8 mouse cellular contexts compared by ENCODE assay signal in genomic region chr11:72689551-72690510, GRCm38 (mm10). TPM values are rescaled to one million over a fixed set of nuclear protein-coding genes. Genes with fewer than 3 reads are reported as not detected.
A peak's percentile ranks its signal among the peaks of the same experiment; 100 is the strongest.
DNase-seq lines count a peak whose midpoint lies in the region; ATAC-seq and TF ChIP-seq lines count a peak whose summit lies in the region.

Ankfy1 (plus strand) TSS chr11:72690006.

- H3K4me2 ChIP-seq in CH12.LX (ENCODE audit: insufficient read depth, low read depth, poor library complexity, severe bottlenecking), result peak within 1 kb of the TSS; percentile 98
- H3K4me2 ChIP-seq in forebrain, embryonic 11.5 days (ENCODE audit: low read depth, low read length, severe bottlenecking), result peak within 1 kb of the TSS; percentile 85
- H3K4me2 ChIP-seq in heart, embryonic 16.5 days (ENCODE audit: low read depth, low read length), result peak within 1 kb of the TSS; percentile 92
- peak within 1 kb of the TSS; percentile 82 for H3K4me2 ChIP-seq in liver, embryonic 15.5 days
- H3K4me2 ChIP-seq in neural tube, embryonic 12.5 days (replicated peaks), result peak within 1 kb of the TSS; percentile 85

- ATAC-seq in forebrain, embryonic 11.5 days (replicated peaks; ENCODE audit: low FRiP score), result peak; percentile 97
- peak; percentile 99 for ATAC-seq in heart, embryonic 16.5 days (replicated peaks; ENCODE audit: extremely low read depth, insufficient read depth, low FRiP score)
- ATAC-seq in liver, embryonic 15.5 days (ENCODE audit: insufficient read depth), result peak; percentile 88
- peak; percentile 98 for ATAC-seq in neural tube, embryonic 12.5 days (ENCODE audit: low FRiP score, low read depth)

- peak within 1 kb of the TSS; percentile 27; the same call in 1 of the 2 replicates for H3K27ac ChIP-seq in CH12.LX (ENCODE audit: insufficient read depth, low read depth)
- H3K27ac ChIP-seq in forebrain, embryonic 11.5 days (ENCODE audit: low read depth, low read length), result peak within 1 kb of the TSS; percentile 66
- H3K27ac ChIP-seq in heart, embryonic 16.5 days (ENCODE audit: low read length), result peak within 1 kb of the TSS; percentile 74
- H3K27ac ChIP-seq in liver, embryonic 15.5 days (replicated peaks), result peak within 1 kb of the TSS; percentile 93
- H3K27ac ChIP-seq in neural tube, embryonic 12.5 days, result peak within 1 kb of the TSS; percentile 75

- no peak for TF ChIP-seq CTCF in CH12.LX (conservative IDR thresholded peaks at IDR 0.05 in 1 of 2, IDR thresholded peaks at IDR 0.05 in 1 of 2; ENCODE audit: low read depth in 2 of 2, low read length in 2 of 2)

- peak within 1 kb of the TSS; percentile 72 to 86 (median 76) for H3K4me3 ChIP-seq in CH12.LX (replicated peaks in 1 of 3; ENCODE audit: low read depth in 2 of 3, low read length in 2 of 3, poor library complexity in 1 of 3)
- H3K4me3 ChIP-seq in forebrain, embryonic 11.5 days (ENCODE audit: low read depth, low read length), result peak within 1 kb of the TSS; percentile 84
- H3K4me3 ChIP-seq in heart, embryonic 16.5 days (ENCODE audit: low read length), result peak within 1 kb of the TSS; percentile 99
- H3K4me3 ChIP-seq in liver, embryonic 15.5 days (replicated peaks), result peak within 1 kb of the TSS; percentile 94
- H3K4me3 ChIP-seq in neural tube, embryonic 12.5 days, result peak within 1 kb of the TSS; percentile 80

- H3K36me3 ChIP-seq in CH12.LX (replicated peaks in 1 of 2; ENCODE audit: control insufficient read depth in 1 of 2, insufficient read depth in 1 of 2, low read length in 1 of 2), result peaks cover 6 to 40% of the 10 kb centered on the region in 2 experiments
- H3K36me3 ChIP-seq in forebrain, embryonic 11.5 days (ENCODE audit: control insufficient read depth, insufficient read depth, low read length), result no peaks in the 10 kb centered on the region
- peaks cover 8% of the 10 kb centered on the region for H3K36me3 ChIP-seq in heart, embryonic 16.5 days (ENCODE audit: control insufficient read depth, insufficient read depth)
- no peaks in the 10 kb centered on the region for H3K36me3 ChIP-seq in liver, embryonic 15.5 days (replicated peaks)
- H3K36me3 ChIP-seq in neural tube, embryonic 12.5 days, result no peaks in the 10 kb centered on the region

- TF ChIP-seq RAD21 in CH12.LX (IDR thresholded peaks at IDR 0.05; ENCODE audit: low read depth, low read length), result no peak

- in situ Hi-C loops in CH12.LX (cut with MboI; ENCODE audit: low pct_ligation_motif_present, low pct_unique_long_range_greater_than_20kb, low sequenced_read_pairs), result no loop called here

- H3K27me3 ChIP-seq in CH12.LX (replicated peaks), result no peaks in the 10 kb centered on the region
- H3K27me3 ChIP-seq in forebrain, embryonic 11.5 days (ENCODE audit: control insufficient read depth, insufficient read depth, low read length), result no peaks in the 10 kb centered on the region
- H3K27me3 ChIP-seq in heart, embryonic 16.5 days (ENCODE audit: control insufficient read depth, insufficient read depth, low read length), result no peaks in the 10 kb centered on the region
- no peaks in the 10 kb centered on the region for H3K27me3 ChIP-seq in liver, embryonic 15.5 days
- H3K27me3 ChIP-seq in neural tube, embryonic 12.5 days (replicated peaks), result no peaks in the 10 kb centered on the region

- dilution Hi-C loops in CH12.LX (cut with MboI; ENCODE audit: extremely low pct_ligation_motif_present, extremely low pct_unique_long_range_greater_than_20kb, low sequenced_read_pairs), result no loop called here

- under 1% methylated on average over 56 of the region's 56 CpGs for WGBS in forebrain, embryonic 11.5 days
- under 1% methylated on average over 56 of the region's 56 CpGs for WGBS in heart, embryonic 16.5 days
- under 1% methylated on average over 56 of the region's 56 CpGs for WGBS in liver, embryonic 15.5 days (ENCODE audit: insufficient replicate concordance)
- under 1% methylated on average over 56 of the region's 56 CpGs for WGBS in neural tube, embryonic 12.5 days

- no peak for TF ChIP-seq EP300 in CH12.LX (IDR thresholded peaks at IDR 0.05; ENCODE audit: low read length)

- no peaks in the 10 kb centered on the region for H3K9me3 ChIP-seq in CH12.LX (replicated peaks; ENCODE audit: low read length)
- H3K9me3 ChIP-seq in forebrain, embryonic 11.5 days (ENCODE audit: control insufficient read depth, low read length), result no peaks in the 10 kb centered on the region
- no peaks in the 10 kb centered on the region for H3K9me3 ChIP-seq in heart, embryonic 16.5 days (replicated peaks; ENCODE audit: control insufficient read depth, low read length)
- no peaks in the 10 kb centered on the region for H3K9me3 ChIP-seq in liver, embryonic 15.5 days (replicated peaks)
- no peaks in the 10 kb centered on the region for H3K9me3 ChIP-seq in neural tube, embryonic 12.5 days

- peaks cover 47% of the 10 kb centered on the region for H3K79me2 ChIP-seq in CH12.LX (replicated peaks; ENCODE audit: control insufficient read depth, extremely low read depth, insufficient read depth, poor library complexity, severe bottlenecking)

- peak within 1 kb of the TSS; percentile 83 for H3K9ac ChIP-seq in CH12.LX (ENCODE audit: insufficient read depth, low read depth)
- peak within 1 kb of the TSS; percentile 84 for H3K9ac ChIP-seq in forebrain, embryonic 11.5 days (ENCODE audit: low read length)
- H3K9ac ChIP-seq in heart, embryonic 16.5 days (ENCODE audit: low read length), result peak within 1 kb of the TSS; percentile 92
- peak within 1 kb of the TSS; percentile 87 for H3K9ac ChIP-seq in liver, embryonic 15.5 days
- peak within 1 kb of the TSS; percentile 80 for H3K9ac ChIP-seq in neural tube, embryonic 12.5 days

- DNase-seq in CH12.LX (ENCODE audit: extremely low read depth), result peak; percentile 99
- DNase-seq in c-Kit-positive CD71-positive TER-119-negative erythroid progenitor cells, embryonic 14.5 days (ENCODE audit: low read depth), result peak; percentile 98
- peak; percentile 96 for DNase-seq in forebrain, embryonic 11.5 days (ENCODE audit: low spot score)
- peak; percentile 98 to 99 for DNase-seq in kidney, postnatal 36 days
- peak; percentile 86 for DNase-seq in telencephalon, adult 2 months (ENCODE audit: low read depth, low spot score)

- TF ChIP-seq POLR2A in CH12.LX (IDR thresholded peaks at IDR 0.05; ENCODE audit: low read depth, low read length), result peak; percentile 99

- H3K4me1 ChIP-seq in CH12.LX (ENCODE audit: control insufficient read depth in 1 of 2, insufficient read depth in 2 of 2), result peaks cover 20 to 50% of the 10 kb centered on the region in 2 experiments
- peaks cover 4% of the 10 kb centered on the region; the same call in 1 of the 2 replicates for H3K4me1 ChIP-seq in forebrain, embryonic 11.5 days (replicated peaks; ENCODE audit: control insufficient read depth, insufficient read depth, low read length)
- peaks cover 24% of the 10 kb centered on the region for H3K4me1 ChIP-seq in heart, embryonic 16.5 days (ENCODE audit: control insufficient read depth, insufficient read depth, low read length)
- H3K4me1 ChIP-seq in liver, embryonic 15.5 days (replicated peaks), result peaks cover 78% of the 10 kb centered on the region
- peaks cover 18% of the 10 kb centered on the region for H3K4me1 ChIP-seq in neural tube, embryonic 12.5 days

TF ChIP-seq in CH12.LX, 34 proteins besides CTCF, POLR2A, EP300 and RAD21:
- TF ChIP-seq IRF4 (IDR thresholded peaks at IDR 0.05; ENCODE audit: low read depth, low read length) (peak; percentile 81), MAZ (IDR thresholded peaks at IDR 0.05; ENCODE audit: low read depth, low read length) (no peak), CHD2 (IDR thresholded peaks at IDR 0.05; ENCODE audit: low read length) (peak; percentile 99), NELFE (IDR thresholded peaks at IDR 0.05; ENCODE audit: low read depth, low read length) (peak; percentile 98), ELF1 (IDR thresholded peaks at IDR 0.05; ENCODE audit: low read depth, low read length) (peak; percentile 24; the same call in 1 of the 2 replicates), GABPA (IDR thresholded peaks at IDR 0.05; ENCODE audit: insufficient replicate concordance, low read depth, low read length) (no peak), MAX (IDR thresholded peaks at IDR 0.05; ENCODE audit: low read length) (peak; percentile 88), BHLHE40 (IDR thresholded peaks at IDR 0.05; ENCODE audit: low read depth, low read length) (no peak), MAFK (IDR thresholded peaks at IDR 0.05; ENCODE audit: insufficient replicate concordance, low read length) (no peak), ZMIZ1 (IDR thresholded peaks at IDR 0.05; ENCODE audit: low read depth, low read length) (peak; percentile 96), POLR2AphosphoS2 (IDR thresholded peaks at IDR 0.05; ENCODE audit: low read depth, low read length) (peak; percentile 97), RCOR1 (conservative IDR thresholded peaks at IDR 0.05; ENCODE audit: low read depth, low read length) (no peak), JUND (conservative IDR thresholded peaks at IDR 0.05; ENCODE audit: low read depth, low read length) (no peak), USF2 (conservative IDR thresholded peaks at IDR 0.05; ENCODE audit: low read depth, low read length) (no peak), MXI1 (IDR thresholded peaks at IDR 0.05; ENCODE audit: low read depth, low read length) (peak; percentile 94), TCF12 (IDR thresholded peaks at IDR 0.05; ENCODE audit: low read depth, low read length) (peak; percentile 93), CHD1 (IDR thresholded peaks at IDR 0.05; ENCODE audit: low read depth, low read length) (no peak), E2F4 (IDR thresholded peaks at IDR 0.05; ENCODE audit: insufficient replicate concordance, low read depth, low read length) (no peak; the same call in 1 of the 2 replicates), TBP (conservative IDR thresholded peaks at IDR 0.05; ENCODE audit: low read depth, low read length) (peak; percentile 88), MYC (IDR thresholded peaks at IDR 0.05; ENCODE audit: low read depth, low read length) (peak; percentile 86), ZKSCAN1 (IDR thresholded peaks at IDR 0.05; ENCODE audit: borderline replicate concordance, low read depth, low read length) (no peak), SIN3A (IDR thresholded peaks at IDR 0.05; ENCODE audit: low read length) (peak; percentile 86), HCFC1 (IDR thresholded peaks at IDR 0.05; ENCODE audit: low read depth, low read length) (peak; percentile 79)

RNA-seq across cellular contexts. Expression of gene Ankfy1, which starts in this region (rescaled TPM):
- total RNA-seq in CH12.LX (2012; rRNA removed) (30.4 and 31.5 TPM in 2 replicates), CH12.LX (2014; rRNA removed) (29.9 and 31.4 TPM in 2 replicates)
- polyA plus RNA-seq in CH12.LX (2012; ENCODE audit: insufficient read length, low read depth), result 32.0 and 37.0 TPM in 2 replicates
- 33.1 and 34.6 TPM in 2 replicates for polyA plus RNA-seq in forebrain, embryonic 11.5 days (2014; fragmentation: Nextera tagmentation; extraction: Ambion mirVana)
- 16.1 and 17.9 TPM in 2 replicates for polyA plus RNA-seq in heart, embryonic 16.5 days (2015; fragmentation: Nextera tagmentation; extraction: Ambion mirVana)
- 10.6 and 10.9 TPM in 2 replicates for polyA plus RNA-seq in liver, embryonic 15.5 days (2015; fragmentation: Nextera tagmentation; extraction: Ambion mirVana)
- 25.1 and 26.8 TPM in 2 replicates for polyA plus RNA-seq in neural tube, embryonic 12.5 days (2016; fragmentation: Nextera tagmentation; extraction: Ambion mirVana)

Comparison
In these comparisons a context has a peak if more than half of its experiments do, and no peak if none do; other contexts are left out.
1. Peak in every context shown above with its lines: DNase-seq, ATAC-seq, H3K4me3 ChIP-seq and H3K27ac ChIP-seq.
2. H3K27ac ChIP-seq: peak in every context shown above with its lines; median percentile 93 in liver, embryonic 15.5 days; 75 in neural tube, embryonic 12.5 days; 74 in heart, embryonic 16.5 days; 66 in forebrain, embryonic 11.5 days; 27 in CH12.LX.